Mouse (Mus musculus) testis, adult 2 months (tissue): ENCODE measurements around the gene Prdm16.

Experiments used
- CTCF ChIP-seq: fragments of 200-500 bp; IDR thresholded peaks from 2 replicates; pipeline ENCODE4 v1.5.1; 2012; ENCODE audit warnings: low read depth, mild to moderate bottlenecking, inconsistent platforms, low read length, moderate library complexity; ENCODE audit not compliant: control insufficient read depth, insufficient read depth, insufficient replicate concordance
- POLR2A ChIP-seq: fragments of 200-500 bp; IDR thresholded peaks from 2 replicates; pipeline ENCODE4 v1.6.1; 2012; ENCODE audit warnings: low read depth, mild to moderate bottlenecking, inconsistent platforms, low read length, moderate library complexity; ENCODE audit not compliant: control insufficient read depth

GRCm38 (mm10) chr4:154355408-154355807, 281.3 kb downstream of the Prdm16 start:
- TF ChIP-seq CTCF (no peak), POLR2A (no peak)
